Mouse (Mus musculus) lung, embryonic 14.5 days (tissue): ENCODE measurements at regions not wholly inside any gene's neighbourhood (a gene's known extent, or its start where the extent isn't known, plus 50 kb on each side); places are given as distances from the start of the nearest gene placed in this dataset.

Experiments used
- ATAC-seq: fragments of 200-750 bp; cut with Nextera tagmentation; 2 replicates; pipeline ENCODE4 v1.8.0; 2017; ENCODE audit warnings: mild to moderate bottlenecking, moderate TSS enrichment, moderate library complexity; ENCODE audit not compliant: insufficient read depth
- DNase-seq: peaks from one replicate; pipeline ENCODE4 v3.0.0-alpha.2; 2015
- H3K27ac ChIP-seq: fragments of 300-500 bp; sonication (generic); 2 replicates; pipeline ENCODE4 v1.5.1; 2014; ENCODE audit warnings: low read depth, mild to moderate bottlenecking, moderate library complexity
- H3K27me3 ChIP-seq: fragments of 300-500 bp; sonication (generic); 2 replicates; pipeline ENCODE4 v1.6.1; 2014; ENCODE audit warnings: low read length, control low read depth; ENCODE audit not compliant: insufficient read depth
- H3K36me3 ChIP-seq: fragments of 300-500 bp; sonication (generic); 2 replicates; pipeline ENCODE4 v1.6.1; 2014; ENCODE audit warnings: control low read depth; ENCODE audit not compliant: insufficient read depth
- H3K4me1 ChIP-seq: fragments of 300-500 bp; sonication (generic); 2 replicates; pipeline ENCODE4 v1.6.1; 2014; ENCODE audit warnings: antibody characterized with exemption, control low read depth; ENCODE audit not compliant: insufficient read depth
- H3K4me2 ChIP-seq: fragments of 300-500 bp; sonication (generic); 2 replicates; pipeline ENCODE4 v1.6.1; 2014; ENCODE audit warnings: mild to moderate bottlenecking
- H3K4me3 ChIP-seq: fragments of 300-500 bp; sonication (generic); 2 replicates; pipeline ENCODE4 v1.5.1; 2014; ENCODE audit warnings: low read depth, low read length
- H3K9ac ChIP-seq: fragments of 300-500 bp; sonication (generic); 2 replicates; pipeline ENCODE4 v1.6.1; 2014
- H3K9me3 ChIP-seq: fragments of 300-500 bp; sonication (generic); 2 replicates; pipeline ENCODE4 v1.6.1; 2016; ENCODE audit warnings: low read depth, low read length, control low read depth
- CTCF ChIP-seq: IDR thresholded peaks from 2 replicates; pipeline ENCODE4 v1.5.1; 2016; ENCODE audit warnings: antibody characterized with exemption, low read depth
- WGBS: fragments of 180-500 bp; shearing (Covaris S2); extraction: QIAGEN DNeasy Blood & Tissue Kit; methylation state at CpG from one replicate; pipeline ENCODE4 v1.1.7; 2014; 5-methylcytosine and 5-hydroxymethylcytosine counted together

GRCm38 (mm10) chr14:17234898-17235297, 415.9 kb upstream of the Rarb start:
- no peaks in the 10 kb centered on the region for H3K4me1 ChIP-seq
- DNase-seq = peak; percentile 8
- ATAC-seq = no peak
- no peak overlapping the region for H3K4me2 ChIP-seq
- no peak overlapping the region for H3K9ac ChIP-seq
- H3K27ac ChIP-seq = no peak overlapping the region
- no peaks in the 10 kb centered on the region for H3K36me3 ChIP-seq
- no peaks in the 10 kb centered on the region for H3K27me3 ChIP-seq
- no peak for TF ChIP-seq CTCF
- no peaks in the 10 kb centered on the region for H3K9me3 ChIP-seq
- no peak overlapping the region for H3K4me3 ChIP-seq

- Histone ChIP-seq H3K4me2 (no peak overlapping the region), H3K9me3 (no peaks in the 10 kb centered on the region), H3K4me3 (no peak overlapping the region), H3K4me1 (no peaks in the 10 kb centered on the region), H3K36me3 (no peaks in the 10 kb centered on the region), H3K27ac (no peak overlapping the region), H3K27me3 (no peaks in the 10 kb centered on the region), H3K9ac (no peak overlapping the region)
- 62% methylated on average over 2 of the region's 2 CpGs for WGBS
- no peak for TF ChIP-seq CTCF
- ATAC-seq (no peak), DNase-seq (no peak)
Observed at GRCm38 (mm10) chr14:17211502-17211901, 392.5 kb upstream of the Rarb start.

GRCm38 (mm10) chr14:17205691-17206090, 386.7 kb upstream of the Rarb start:
- DNase-seq = no peak
- no peak for ATAC-seq
- no peaks in the 10 kb centered on the region for H3K27me3 ChIP-seq
- no peak overlapping the region for H3K27ac ChIP-seq
- WGBS = 80% methylated on average over 1 of the region's 1 CpGs
- no peak overlapping the region for H3K9ac ChIP-seq
- no peak for TF ChIP-seq CTCF
- no peaks in the 10 kb centered on the region for H3K4me1 ChIP-seq
- no peak overlapping the region for H3K4me3 ChIP-seq
- H3K4me2 ChIP-seq = no peak overlapping the region
- peaks cover 5% of the 10 kb centered on the region; the same call in 1 of the 2 replicates for H3K9me3 ChIP-seq
- H3K36me3 ChIP-seq = no peaks in the 10 kb centered on the region

GRCm38 (mm10) chr14:17203251-17204015, 384.5 kb upstream of the Rarb start:
- Histone ChIP-seq H3K4me1 (no peaks in the 10 kb centered on the region), H3K4me3 (no peak overlapping the region), H3K9me3 (peaks cover 5% of the 10 kb centered on the region; the same call in 1 of the 2 replicates), H3K9ac (no peak overlapping the region), H3K27ac (no peak overlapping the region), H3K36me3 (no peaks in the 10 kb centered on the region), H3K4me2 (no peak overlapping the region), H3K27me3 (no peaks in the 10 kb centered on the region)
- WGBS = 43% methylated on average over 1 of the region's 1 CpGs
- ATAC-seq (no peak), DNase-seq (no peak)
- TF ChIP-seq CTCF = no peak

- Histone ChIP-seq H3K9ac (no peak overlapping the region), H3K9me3 (no peaks in the 10 kb centered on the region), H3K4me1 (no peaks in the 10 kb centered on the region), H3K4me3 (no peak overlapping the region), H3K27ac (no peak overlapping the region), H3K4me2 (no peak overlapping the region), H3K36me3 (no peaks in the 10 kb centered on the region), H3K27me3 (no peaks in the 10 kb centered on the region)
- DNase-seq = no peak
- no peak for TF ChIP-seq CTCF
- no peak for ATAC-seq
- WGBS = 50% methylated on average over 2 of the region's 2 CpGs
Observed at GRCm38 (mm10) chr14:17192953-17193352, 374.0 kb upstream of the Rarb start.

GRCm38 (mm10) chr14:17173218-17173617, 354.3 kb upstream of the Rarb start:
- Histone ChIP-seq H3K9ac (no peak overlapping the region), H3K27ac (0 out of 2 replicates have a peak overlapping the region, but pooled peaks have one; percentile 18), H3K27me3 (peaks cover 17% of the 10 kb centered on the region), H3K4me2 (peak overlapping the region; percentile 87), H3K9me3 (no peaks in the 10 kb centered on the region), H3K36me3 (no peaks in the 10 kb centered on the region), H3K4me1 (peaks cover 6% of the 10 kb centered on the region), H3K4me3 (peak overlapping the region; percentile 46)
- DNase-seq (peak; percentile 74), ATAC-seq (peak; percentile 70)
- WGBS = 5% methylated on average over 7 of the region's 7 CpGs
- TF ChIP-seq CTCF = no peak

GRCm38 (mm10) chr14:17172330-17173110, 353.6 kb upstream of the Rarb start:
- DNase-seq = peak; percentile 83
- Histone ChIP-seq H3K9ac (peak overlapping the region; percentile 38), H3K4me2 (peak overlapping the region; percentile 87), H3K27ac (no peak overlapping the region), H3K9me3 (no peaks in the 10 kb centered on the region), H3K27me3 (peaks cover 17% of the 10 kb centered on the region), H3K4me1 (peaks cover 6% of the 10 kb centered on the region), H3K4me3 (peak overlapping the region; percentile 46), H3K36me3 (no peaks in the 10 kb centered on the region)
- WGBS = 1% methylated on average over 35 of the region's 35 CpGs
- TF ChIP-seq CTCF = no peak
- ATAC-seq = peak; percentile 94
